Mouse (Mus musculus): ENCODE results near the gene Zfp287. TPM values are rescaled to one million over a fixed set of nuclear protein-coding genes. Genes with fewer than 3 reads are reported as not detected.
A peak's percentile ranks its signal among the peaks of the same experiment; 100 is the strongest.
"Not testable (repeated sequence)": the region's sequence is repeated elsewhere in the genome, so short reads cannot be mapped to it uniquely, and the experiment has no call there.

Zfp287 gene
- polyA plus RNA-seq (2015; fragmentation: Nextera tagmentation; extraction: Ambion mirVana) = 4.6 and 5.1 TPM in 2 replicates

- Histone ChIP-seq H3K4me2 (peak within 1 kb of the TSS; percentile 88), H3K9ac (peak within 1 kb of the TSS; percentile 64), H3K4me1 (replicated peaks) (peaks cover 7% of the 10 kb centered on the region), H3K36me3 (peaks cover 9% of the 10 kb centered on the region), H3K27me3 (no peaks in the 10 kb centered on the region; the same call in 1 of the 2 replicates), H3K9me3 (replicated peaks) (no peaks in the 10 kb centered on the region), H3K27ac (peak within 1 kb of the TSS; percentile 69), H3K4me3 (peak within 1 kb of the TSS; percentile 78)
- WGBS = under 1% methylated on average over 48 of the region's 48 CpGs
- peak; percentile 93 for ATAC-seq (replicated peaks; ENCODE audit: insufficient number of reproducible peaks, insufficient read depth, low FRiP score, low read depth)
Observed at GRCm38 (mm10) chr11:62731311-62732021, at the start of gene Zfp287. Zfp287 (minus strand) TSS chr11:62731905.

- WGBS = 88% methylated on average over 7 of the region's 7 CpGs
- Histone ChIP-seq H3K27ac (no peak overlapping the region), H3K27me3 (no peaks in the 10 kb centered on the region), H3K36me3 (peaks cover 35% of the 10 kb centered on the region), H3K9ac (no peak overlapping the region), H3K4me1 (replicated peaks) (no peaks in the 10 kb centered on the region), H3K9me3 (replicated peaks) (peaks cover 38% of the 10 kb centered on the region), H3K4me2 (no peak overlapping the region), H3K4me3 (no peak overlapping the region)
- no peak for ATAC-seq (replicated peaks; ENCODE audit: insufficient number of reproducible peaks, insufficient read depth, low FRiP score, low read depth)
Observed at GRCm38 (mm10) chr11:62776510-62776909, 44.8 kb upstream of the Zfp287 start.

DNA sequence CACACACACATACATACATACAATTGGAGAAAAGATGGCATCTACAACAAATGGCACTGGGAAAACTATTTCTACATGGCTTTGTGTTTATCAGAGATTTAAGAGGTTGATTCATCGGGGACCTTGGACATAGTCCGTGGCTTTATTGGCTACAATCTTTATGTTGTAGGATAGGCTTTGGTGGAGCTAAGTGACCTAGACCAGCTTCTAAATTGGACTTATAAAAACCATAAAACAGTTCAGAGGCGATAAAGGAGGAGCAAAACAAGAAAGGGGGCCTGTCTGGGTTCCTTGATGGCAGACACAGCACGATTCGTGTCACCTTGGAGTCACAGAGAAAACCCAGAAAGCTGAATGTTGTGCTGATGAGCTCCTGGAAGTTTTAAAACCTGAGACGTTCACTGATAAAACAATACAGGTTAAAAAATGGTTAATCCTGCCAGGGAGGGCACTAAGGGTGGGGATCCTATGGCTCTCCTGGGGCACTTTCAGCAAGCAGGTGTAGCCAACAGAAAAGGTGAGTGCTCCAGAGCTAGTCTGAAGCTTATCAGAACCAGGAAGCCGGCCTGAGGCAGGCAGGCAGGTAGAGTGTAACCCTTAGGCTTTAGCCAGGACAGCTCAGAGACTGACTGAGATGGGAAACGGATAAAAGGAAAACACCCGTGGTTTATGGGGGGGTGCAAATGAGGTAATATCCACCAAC lies 29.2 kb upstream of the Zfp287 start:
- Histone ChIP-seq H3K9ac (no peak overlapping the region), H3K4me2 (peak overlapping the region; percentile 9), H3K9me3 (replicated peaks) (no peaks in the 10 kb centered on the region), H3K4me3 (no peak overlapping the region), H3K36me3 (no peaks in the 10 kb centered on the region), H3K27me3 (peaks cover 10% of the 10 kb centered on the region), H3K27ac (no peak overlapping the region), H3K4me1 (replicated peaks) (peaks cover 17% of the 10 kb centered on the region)
- WGBS = 63% methylated on average over 9 of the region's 9 CpGs
- no peak for ATAC-seq (replicated peaks; ENCODE audit: insufficient number of reproducible peaks, insufficient read depth, low FRiP score, low read depth)

DNA sequence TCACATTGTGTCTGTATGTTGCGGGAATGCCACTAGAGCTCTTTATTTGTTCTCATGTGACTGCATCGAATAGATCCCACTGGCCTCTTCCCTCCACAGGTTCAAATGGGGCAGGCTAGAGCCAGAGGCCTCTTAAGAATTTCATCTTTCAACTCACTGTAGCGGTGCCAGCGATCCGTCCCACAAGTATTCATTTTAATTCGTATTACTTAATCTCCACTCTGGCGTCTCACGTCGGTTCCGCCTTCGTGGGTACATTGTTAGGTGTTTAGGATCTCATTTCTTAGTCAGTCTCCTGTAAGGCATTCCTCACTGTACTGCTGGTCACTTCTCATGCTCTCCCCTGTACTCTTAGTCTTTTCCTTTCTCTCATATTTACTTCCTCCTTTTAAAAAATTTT lies 26.8 kb upstream of the Zfp287 start:
- Histone ChIP-seq H3K36me3 (no peaks in the 10 kb centered on the region), H3K9ac (no peak overlapping the region), H3K9me3 (replicated peaks) (no peaks in the 10 kb centered on the region), H3K27ac (no peak overlapping the region), H3K4me3 (no peak overlapping the region), H3K27me3 (peaks cover 13% of the 10 kb centered on the region), H3K4me1 (replicated peaks) (peaks cover 17% of the 10 kb centered on the region), H3K4me2 (no peak overlapping the region)
- ATAC-seq (replicated peaks; ENCODE audit: insufficient number of reproducible peaks, insufficient read depth, low FRiP score, low read depth) = no peak
- 84% methylated on average over 11 of the region's 11 CpGs for WGBS

GRCm38 (mm10) chr11:62757906-62758305 lies 26.2 kb upstream of the Zfp287 start:
- Histone ChIP-seq H3K9me3 (replicated peaks) (no peaks in the 10 kb centered on the region), H3K4me1 (replicated peaks) (peaks cover 17% of the 10 kb centered on the region), H3K4me2 (no peak overlapping the region), H3K4me3 (no peak overlapping the region), H3K9ac (no peak overlapping the region), H3K36me3 (no peaks in the 10 kb centered on the region), H3K27ac (no peak overlapping the region), H3K27me3 (peaks cover 13% of the 10 kb centered on the region)
- no peak for ATAC-seq (replicated peaks; ENCODE audit: insufficient number of reproducible peaks, insufficient read depth, low FRiP score, low read depth)
- 80% methylated on average over 6 of the region's 6 CpGs for WGBS

DNA sequence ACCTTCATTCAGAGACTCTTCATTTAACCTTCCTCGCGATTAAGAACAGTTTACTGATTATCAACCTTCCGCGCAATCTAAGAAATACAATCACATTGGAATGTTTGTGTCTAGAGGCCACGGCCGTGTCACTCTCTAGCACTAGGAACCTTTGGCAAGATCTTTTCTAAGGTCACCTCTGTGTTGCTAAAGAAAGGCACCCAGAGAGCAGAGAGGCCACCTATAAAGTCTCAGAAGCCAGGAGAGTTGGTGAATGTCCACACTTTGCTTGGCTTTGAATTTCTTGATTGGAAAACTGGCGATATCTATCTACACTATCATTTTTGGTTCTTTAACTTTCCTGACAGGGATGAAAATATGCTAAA lies 25.4 kb upstream of the Zfp287 start:
- Histone ChIP-seq H3K4me2 (peak overlapping the region; percentile 51), H3K4me3 (peak overlapping the region; percentile 24), H3K27ac (no peak overlapping the region), H3K4me1 (replicated peaks) (peaks cover 17% of the 10 kb centered on the region), H3K9ac (0 out of 2 replicates have a peak overlapping the region, but pooled peaks have one; percentile 26), H3K9me3 (replicated peaks) (no peaks in the 10 kb centered on the region), H3K27me3 (peaks cover 18% of the 10 kb centered on the region), H3K36me3 (no peaks in the 10 kb centered on the region)
- WGBS = 4% methylated on average over 7 of the region's 7 CpGs
- ATAC-seq (replicated peaks; ENCODE audit: insufficient number of reproducible peaks, insufficient read depth, low FRiP score, low read depth) = 0 out of 2 replicates have a peak, but pooled peaks have one; percentile 28

GRCm38 (mm10) chr11:62756456-62757142 lies 24.9 kb upstream of the Zfp287 start:
- no peaks in the 10 kb centered on the region for H3K36me3 ChIP-seq
- 0 out of 2 replicates have a peak overlapping the region, but pooled peaks have one; percentile 26 for H3K9ac ChIP-seq
- 8% methylated on average over 36 of the region's 36 CpGs for WGBS
- peak overlapping the region; percentile 51 for H3K4me2 ChIP-seq
- peak overlapping the region; percentile 24 for H3K4me3 ChIP-seq
- no peaks in the 10 kb centered on the region for H3K9me3 ChIP-seq (replicated peaks)
- peaks cover 11% of the 10 kb centered on the region for H3K4me1 ChIP-seq (replicated peaks)
- peaks cover 20% of the 10 kb centered on the region for H3K27me3 ChIP-seq
- no peak overlapping the region for H3K27ac ChIP-seq
- peak; percentile 100 for ATAC-seq (replicated peaks; ENCODE audit: insufficient number of reproducible peaks, insufficient read depth, low FRiP score, low read depth)

DNA sequence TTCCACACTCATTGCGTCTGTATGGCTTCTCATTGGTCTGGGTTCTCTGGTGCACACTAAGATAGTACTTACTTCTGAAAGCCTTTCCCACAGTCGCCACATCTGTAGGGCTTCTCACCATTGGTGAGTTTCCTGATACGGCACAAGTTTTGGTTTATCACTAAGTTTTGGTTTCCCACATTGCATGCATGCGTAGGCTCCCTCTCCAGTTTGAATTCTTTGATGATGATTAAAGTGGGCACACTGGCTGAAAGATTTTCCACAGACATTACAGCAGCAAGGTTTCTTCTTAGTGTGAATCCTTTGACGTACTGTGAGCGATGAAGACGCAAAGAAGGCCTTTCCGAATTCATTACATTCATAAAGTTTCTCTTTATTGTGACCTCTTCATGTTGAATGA lies 21.1 kb upstream of the Zfp287 start, which contains the start of gene Gm10428:
TSS of gene Gm10428 (plus strand) at position 321 of the 400 bp plus-strand sequence.
- WGBS = 81% methylated on average over 8 of the region's 8 CpGs

GRCm38 (mm10) chr11:62752191-62752590 lies 20.5 kb upstream of the Zfp287 start:
- Histone ChIP-seq H3K27me3 (peaks cover 18% of the 10 kb centered on the region), H3K4me2 (no peak overlapping the region), H3K36me3 (no peaks in the 10 kb centered on the region), H3K9me3 (replicated peaks) (no peaks in the 10 kb centered on the region), H3K27ac (no peak overlapping the region), H3K9ac (no peak overlapping the region), H3K4me1 (replicated peaks) (0 out of 2 replicates have a peak, but pooled peaks cover 3% of the 10 kb centered on the region), H3K4me3 (no peak overlapping the region)
- 62% methylated on average over 11 of the region's 11 CpGs for WGBS
- ATAC-seq (replicated peaks; ENCODE audit: insufficient number of reproducible peaks, insufficient read depth, low FRiP score, low read depth) = no peak

More for the DNA sequence above, 21.1 kb upstream of the Zfp287 start, which contains the start of gene Gm10428:
- H3K27me3 ChIP-seq = peaks cover 21% of the 10 kb centered on the region
- H3K4me3 ChIP-seq = no peak within 1 kb of the TSS
- H3K27ac ChIP-seq = no peak within 1 kb of the TSS
- no peak within 1 kb of the TSS for H3K9ac ChIP-seq
- no peak within 1 kb of the TSS for H3K4me2 ChIP-seq
- no peaks in the 10 kb centered on the region for H3K36me3 ChIP-seq
- H3K4me1 ChIP-seq (replicated peaks) = 0 out of 2 replicates have a peak, but pooled peaks cover 3% of the 10 kb centered on the region
- no peak for ATAC-seq (replicated peaks; ENCODE audit: insufficient number of reproducible peaks, insufficient read depth, low FRiP score, low read depth)
- no peaks in the 10 kb centered on the region for H3K9me3 ChIP-seq (replicated peaks)

- H3K4me1 ChIP-seq (replicated peaks); H3K36me3 ChIP-seq; H3K4me3 ChIP-seq; ATAC-seq (replicated peaks; ENCODE audit: insufficient number of reproducible peaks, insufficient read depth, low FRiP score, low read depth); H3K4me2 ChIP-seq; H3K27ac ChIP-seq; H3K9me3 ChIP-seq (replicated peaks); H3K9ac ChIP-seq: not testable (repeated sequence)
- H3K27me3 ChIP-seq = peaks cover 23% of the 10 kb centered on the region
- 81% methylated on average over 13 of the region's 13 CpGs for WGBS
Observed at GRCm38 (mm10) chr11:62749445-62749844, 17.7 kb upstream of the Zfp287 start.

DNA sequence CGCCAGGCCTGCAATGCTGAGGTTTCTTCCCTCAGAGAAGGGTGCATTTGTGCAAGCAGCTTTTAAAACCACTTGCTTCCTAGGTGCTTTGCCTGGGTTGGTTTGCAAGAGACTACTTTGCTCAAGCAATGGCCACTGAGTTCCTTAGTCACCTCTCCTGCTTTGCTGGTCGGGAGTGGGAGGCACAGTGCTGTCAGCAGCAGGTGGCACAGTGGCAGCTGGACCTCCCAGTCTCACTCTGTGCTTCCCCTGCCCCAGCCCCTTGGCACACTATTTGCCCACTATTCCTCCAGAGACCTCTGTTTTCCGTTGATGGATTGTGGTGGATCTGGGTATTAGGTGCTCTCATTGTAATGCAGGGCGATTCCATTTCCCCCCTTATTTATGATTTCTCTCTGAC lies 16.4 kb upstream of the Zfp287 start:
- Histone ChIP-seq H3K4me3 (no peak overlapping the region), H3K27ac (no peak overlapping the region), H3K4me2 (no peak overlapping the region), H3K9ac (no peak overlapping the region), H3K36me3 (no peaks in the 10 kb centered on the region), H3K9me3 (replicated peaks) (no peaks in the 10 kb centered on the region), H3K4me1 (replicated peaks) (peaks cover 8% of the 10 kb centered on the region), H3K27me3 (peaks cover 23% of the 10 kb centered on the region)
- WGBS = 73% methylated on average over 4 of the region's 4 CpGs
- ATAC-seq (replicated peaks; ENCODE audit: insufficient number of reproducible peaks, insufficient read depth, low FRiP score, low read depth) = no peak
